Comparison of ENCODE assay signal across 8 mouse cellular contexts in the genomic region with DNA sequence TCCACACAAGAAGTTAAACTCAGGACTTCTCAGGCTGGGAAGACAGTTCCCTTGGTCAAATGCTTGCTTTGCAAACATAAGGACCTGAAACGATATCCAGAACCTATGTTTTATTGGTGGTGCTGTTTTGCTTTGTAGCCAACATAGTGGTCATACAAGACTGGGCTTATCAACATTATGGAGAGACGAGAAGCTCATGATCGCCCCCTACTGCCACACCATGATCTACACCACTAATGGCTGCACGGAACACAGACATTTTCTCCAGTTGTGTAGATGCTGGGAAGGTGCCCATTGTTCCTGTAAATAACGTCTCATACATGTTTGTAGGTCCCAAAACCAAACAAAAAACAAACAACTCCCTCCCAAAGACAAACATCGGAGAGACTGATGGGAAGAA. TPM values are rescaled to one million over a fixed set of nuclear protein-coding genes. Genes with fewer than 3 reads are reported as not detected.
DNase-seq lines count a peak whose midpoint lies in the region; ATAC-seq lines count a peak whose summit lies in the region.

No protein-coding gene starts in this region.

- H3K9me3 ChIP-seq in midbrain, embryonic 14.5 days (ENCODE audit: control insufficient read depth, low read length) = no peaks in the 10 kb centered on the region
- no peaks in the 10 kb centered on the region for H3K9me3 ChIP-seq in midbrain, embryonic 10.5 days (replicated peaks)

- H3K27me3 ChIP-seq in midbrain, embryonic 14.5 days (ENCODE audit: control insufficient read depth, insufficient read depth, low read length) = no peaks in the 10 kb centered on the region
- peaks cover 45% of the 10 kb centered on the region for H3K27me3 ChIP-seq in midbrain, embryonic 10.5 days (ENCODE audit: low read depth, poor library complexity, severe bottlenecking)

- 75% methylated on average over 6 of the region's 6 CpGs for WGBS in midbrain, embryonic 14.5 days
- WGBS in midbrain, embryonic 10.5 days = 76% methylated on average over 6 of the region's 6 CpGs

- H3K9ac ChIP-seq in midbrain, embryonic 14.5 days (replicated peaks; ENCODE audit: low read length) = no peak overlapping the region

- no peak for ATAC-seq in midbrain, embryonic 14.5 days (ENCODE audit: low FRiP score, low TSS enrichment)
- ATAC-seq in monocyte, adult 5-6 weeks (replicated peaks; ENCODE audit: insufficient number of reproducible peaks, low FRiP score, low TSS enrichment, poor library complexity, severe bottlenecking) = no peak

- H3K36me3 ChIP-seq in midbrain, embryonic 14.5 days (ENCODE audit: control insufficient read depth, insufficient read depth, low read length) = no peaks in the 10 kb centered on the region
- H3K36me3 ChIP-seq in midbrain, embryonic 10.5 days = no peaks in the 10 kb centered on the region

- no peak overlapping the region for H3K27ac ChIP-seq in midbrain, embryonic 14.5 days (replicated peaks; ENCODE audit: low read depth, low read length)
- H3K27ac ChIP-seq in midbrain, embryonic 10.5 days (replicated peaks) = no peak overlapping the region

- no peak overlapping the region for H3K4me2 ChIP-seq in midbrain, embryonic 14.5 days (ENCODE audit: low read length)

- H3K4me1 ChIP-seq in midbrain, embryonic 14.5 days (ENCODE audit: control insufficient read depth, insufficient read depth, low read length) = no peaks in the 10 kb centered on the region
- H3K4me1 ChIP-seq in midbrain, embryonic 10.5 days = no peaks in the 10 kb centered on the region

- DNase-seq in adrenal gland, adult 18-20 months (ENCODE audit: low spot score in 2 of 2) = peak; percentile 27 to 37
- DNase-seq in adrenal gland, postnatal 4 days (ENCODE audit: low spot score in 2 of 2) = no peak
- peak; percentile 12 for DNase-seq in midbrain, embryonic 14.5 days
- no peak for DNase-seq in midbrain, embryonic 10.5 days (ENCODE audit: low spot score)
- DNase-seq in cerebellum, adult 9-10 months = peak; percentile 60
- DNase-seq in lung, postnatal 10 days = peak; percentile 56
- no peak for DNase-seq in urinary bladder, adult 2 months (ENCODE audit: low spot score)

- H3K4me3 ChIP-seq in midbrain, embryonic 14.5 days (replicated peaks; ENCODE audit: low read depth, low read length) = no peak overlapping the region
- H3K4me3 ChIP-seq in midbrain, embryonic 10.5 days = no peak overlapping the region

RNA-seq across cellular contexts. Expression of a gene that starts 23.0 kb away (rescaled TPM):
- 1 to 10 TPM in 1 of 2 experiments, under 1 TPM in 1; 0.73 to 1.0 TPM for total RNA-seq in adrenal gland, adult 18-20 months (2021)
- total RNA-seq in adrenal gland, postnatal 4 days (2021) = 1 to 10 TPM; 1.1 to 1.2 TPM
- 5.3 and 5.5 TPM in 2 replicates for polyA plus RNA-seq in midbrain, embryonic 14.5 days (2014; fragmentation: Nextera tagmentation; extraction: Ambion mirVana)
- polyA plus RNA-seq in midbrain, embryonic 10.5 days (2016; fragmentation: Nextera tagmentation; extraction: Ambion mirVana) = 1.5 and 2.0 TPM in 2 replicates
- 0.18 and 0.43 TPM in 2 replicates for polyA plus RNA-seq in urinary bladder, adult 2 months (2012; rRNA removed)
- not detected in 3 replicates for total RNA-seq in monocyte, adult 5-6 weeks (2017)

RNA-seq across cellular contexts. Expression of a gene that starts 52.2 kb away (rescaled TPM):
- 10 to 100 TPM; 45.7 to 47.6 TPM for total RNA-seq in adrenal gland, adult 18-20 months (2021)
- 10 to 100 TPM; 34.8 to 36.9 TPM for total RNA-seq in adrenal gland, postnatal 4 days (2021)
- polyA plus RNA-seq in midbrain, embryonic 14.5 days (2014; fragmentation: Nextera tagmentation; extraction: Ambion mirVana) = 132 and 148 TPM in 2 replicates
- 43.8 and 51.9 TPM in 2 replicates for polyA plus RNA-seq in midbrain, embryonic 10.5 days (2016; fragmentation: Nextera tagmentation; extraction: Ambion mirVana)
- 44.5 and 52.9 TPM in 2 replicates for polyA plus RNA-seq in urinary bladder, adult 2 months (2012; rRNA removed)
- total RNA-seq in monocyte, adult 5-6 weeks (2017) = 43.1 to 71.7 TPM (median 54.0 TPM) in 3 replicates

Comparison
In these comparisons a context has a peak if more than half of its experiments do, and no peak if none do; other contexts are left out.
1. DNase-seq: peak in adrenal gland, adult 18-20 months (2 of 2), midbrain, embryonic 14.5 days (single experiment), cerebellum, adult 9-10 months (single experiment) and lung, postnatal 10 days (single experiment); none in adrenal gland, postnatal 4 days (0 of 2), midbrain, embryonic 10.5 days (single experiment) and urinary bladder, adult 2 months (single experiment).